In genomic region chr4:44199968-44200367, GRCm38 (mm10) we compare ENCODE assay signal across 9 mouse cellular contexts. TPM values are rescaled to one million over a fixed set of nuclear protein-coding genes. Genes with fewer than 3 reads are reported as not detected.
DNase-seq lines count a peak whose midpoint lies in the region; ATAC-seq and TF ChIP-seq lines count a peak whose summit lies in the region.
"Had no signal": no experiment of that assay in that cellular context is flagged by ENCODE, and none has a peak within 500 bp of the region (broad histone marks: within the 10 kb centered on the region; RNA-seq: fewer than 3 reads in every experiment).

No protein-coding gene starts in this region.

- H3K4me1 ChIP-seq in lung, postnatal 0 days (ENCODE audit: insufficient read depth, low read depth, low read length) = 0 out of 2 replicates have a peak, but pooled peaks cover under 1% of the 10 kb centered on the region
- H3K4me1 ChIP-seq: liver, embryonic 15.5 days had no signal

- no peaks in the 10 kb centered on the region for H3K9me3 ChIP-seq in lung, postnatal 0 days (ENCODE audit: low read length)
- H3K9me3 ChIP-seq: liver, embryonic 15.5 days had no signal

- no peak for ATAC-seq in lung, postnatal 0 days
- no peak for ATAC-seq in monocyte, adult 5-6 weeks (replicated peaks; ENCODE audit: insufficient number of reproducible peaks, low FRiP score, low TSS enrichment, poor library complexity, severe bottlenecking)

- peak; percentile 74 for TF ChIP-seq CTCF in left cerebral cortex, adult 2 months (IDR thresholded peaks at IDR 0.05)
- TF ChIP-seq CTCF in lung, postnatal 0 days (IDR thresholded peaks at IDR 0.05) = peak; percentile 77

- no peak overlapping the region for H3K4me3 ChIP-seq in left cerebral cortex, adult 2 months
- H3K4me3 ChIP-seq in lung, postnatal 0 days (ENCODE audit: low read depth, low read length) = no peak overlapping the region
- H3K4me3 ChIP-seq: liver, embryonic 15.5 days had no signal

- no peak overlapping the region for H3K9ac ChIP-seq in lung, postnatal 0 days (replicated peaks; ENCODE audit: low read depth)
- H3K9ac ChIP-seq: liver, embryonic 15.5 days had no signal

- peak; percentile 36 to 38 for DNase-seq in cerebellum, postnatal 10 days
- DNase-seq in cerebellum, postnatal 4 days (ENCODE audit: low spot score in 2 of 2) = no peak
- DNase-seq in left cerebral cortex, adult 2 months (ENCODE audit: extremely low spot score in 1 of 2, low spot score in 2 of 2) = no peak
- no peak for DNase-seq in left cerebral cortex, postnatal 4 days
- peak; percentile 49 for DNase-seq in T-cell, adult 2 months (ENCODE audit: low spot score)
- DNase-seq in lung, postnatal 0 days (ENCODE audit: low spot score) = peak; percentile 76
- no peak for DNase-seq in cerebellum, adult 11-12 months

- no peaks in the 10 kb centered on the region for H3K36me3 ChIP-seq in lung, postnatal 0 days (ENCODE audit: insufficient read depth, low read length)
- H3K36me3 ChIP-seq: liver, embryonic 15.5 days had no signal

- no peak overlapping the region for H3K4me2 ChIP-seq in lung, postnatal 0 days (replicated peaks; ENCODE audit: low read depth, low read length)
- H3K4me2 ChIP-seq: liver, embryonic 15.5 days had no signal

- H3K27me3 ChIP-seq in lung, postnatal 0 days (replicated peaks; ENCODE audit: insufficient read depth, low read length) = no peaks in the 10 kb centered on the region
- H3K27me3 ChIP-seq: liver, embryonic 15.5 days had no signal

- no peak for TF ChIP-seq EP300 in lung, postnatal 0 days (IDR thresholded peaks at IDR 0.05)

- intact Hi-C loops in left cerebral cortex, adult 2 months (cut with DNase I) = loop anchor here (10.0 kb wide), 1 partner anchor 95 kb away; no protein-coding TSS in a partner anchor
- intact Hi-C loops in left cerebral cortex, postnatal 4 days (cut with DNase I) = no loop called here

- WGBS in lung, postnatal 0 days = 66% methylated on average over 1 of the region's 1 CpGs

- no peak overlapping the region for H3K27ac ChIP-seq in left cerebral cortex, adult 2 months
- no peak overlapping the region for H3K27ac ChIP-seq in lung, postnatal 0 days (ENCODE audit: low read length)
- H3K27ac ChIP-seq: liver, embryonic 15.5 days had no signal

RNA-seq across cellular contexts. Expression of gene Rnf38, which starts 33.6 kb away (rescaled TPM):
- total RNA-seq in left cerebral cortex, adult 2 months (2021) = 10 to 100 TPM; 63.0 to 73.4 TPM
- 100 to 1,000 TPM; 111 to 113 TPM for total RNA-seq in left cerebral cortex, postnatal 4 days (2021)
- 12.1 and 12.2 TPM in 2 replicates for polyA plus RNA-seq in lung, postnatal 0 days (2015; fragmentation: Nextera tagmentation; extraction: Ambion mirVana)
- total RNA-seq in monocyte, adult 5-6 weeks (2017) = 38.0 to 62.4 TPM (median 46.1 TPM) in 3 replicates

Comparison
In these comparisons a context has a peak if more than half of its experiments do, and no peak if none do; other contexts are left out.
1. DNase-seq: peak in cerebellum, postnatal 10 days (2 of 2), T-cell, adult 2 months (single experiment) and lung, postnatal 0 days (single experiment); none in cerebellum, postnatal 4 days (0 of 2), left cerebral cortex, adult 2 months (0 of 2), left cerebral cortex, postnatal 4 days (single experiment) and cerebellum, adult 11-12 months (single experiment).